Mouse (Mus musculus) lung, adult 2 months (tissue): Measurements from ENCODE around the gene Klhl7.

Experiments used
- CTCF ChIP-seq: fragments of 200-500 bp; IDR thresholded peaks from 2 replicates; pipeline ENCODE4 v1.5.1; 2011; ENCODE audit warnings: mild to moderate bottlenecking, low read length, control low read depth; ENCODE audit not compliant: insufficient read depth
- POLR2A ChIP-seq: fragments of 200-500 bp; IDR thresholded peaks from 2 replicates; pipeline ENCODE4 v1.6.1; 2011; ENCODE audit warnings: low read depth, mild to moderate bottlenecking, control low read depth, low read length, borderline replicate concordance; ENCODE audit errors: extremely low read depth

GRCm38 (mm10) chr5:24202492-24202891 lies 102.1 kb downstream of the Klhl7 start:
- TF ChIP-seq CTCF (no peak), POLR2A (no peak)
